ENCODE assay signal across 8 mouse cellular contexts in genomic region chr3:60409283-60409633, GRCm38 (mm10).
DNase-seq lines count a peak whose midpoint lies in the region; ATAC-seq and TF ChIP-seq lines count a peak whose summit lies in the region.

No protein-coding gene starts in this region.

- peak; percentile 42 for DNase-seq in gastrocnemius, adult 18-20 months (ENCODE audit: low spot score)
- DNase-seq in gastrocnemius, postnatal 10 days = no peak
- DNase-seq in CH12.LX (ENCODE audit: extremely low read depth) = no peak
- no peak for DNase-seq in lung, embryonic 14.5 days
- DNase-seq in left cerebral cortex, postnatal 14 days (ENCODE audit: low spot score in 2 of 2) = no peak
- DNase-seq in urinary bladder, adult 18-20 months (ENCODE audit: low spot score in 2 of 2) = no peak

- no peak; the same call in 1 of the 2 replicates for ATAC-seq in heart, embryonic 16.5 days (replicated peaks; ENCODE audit: extremely low read depth, insufficient read depth, low FRiP score)
- ATAC-seq in lung, embryonic 14.5 days (ENCODE audit: insufficient read depth) = peak; percentile 52
- no peak for ATAC-seq in neural tube, embryonic 15.5 days (ENCODE audit: low FRiP score)

- no peaks in the 10 kb centered on the region for H3K27me3 ChIP-seq in CH12.LX (replicated peaks)
- no peaks in the 10 kb centered on the region for H3K27me3 ChIP-seq in heart, embryonic 16.5 days (ENCODE audit: control insufficient read depth, insufficient read depth, low read length)
- H3K27me3 ChIP-seq in lung, embryonic 14.5 days (ENCODE audit: insufficient read depth, low read length) = no peaks in the 10 kb centered on the region
- no peaks in the 10 kb centered on the region for H3K27me3 ChIP-seq in neural tube, embryonic 15.5 days (replicated peaks)

- no peak for TF ChIP-seq POLR2A in CH12.LX (IDR thresholded peaks at IDR 0.05; ENCODE audit: low read depth, low read length)

- TF ChIP-seq EP300 in CH12.LX (IDR thresholded peaks at IDR 0.05; ENCODE audit: low read length) = no peak

- TF ChIP-seq RAD21 in CH12.LX (IDR thresholded peaks at IDR 0.05; ENCODE audit: low read depth, low read length) = no peak

- in situ Hi-C loops in CH12.LX (cut with MboI; ENCODE audit: low pct_ligation_motif_present, low pct_unique_long_range_greater_than_20kb, low sequenced_read_pairs) = no loop called here

- dilution Hi-C loops in CH12.LX (cut with MboI; ENCODE audit: extremely low pct_ligation_motif_present, extremely low pct_unique_long_range_greater_than_20kb, low sequenced_read_pairs) = no loop called here

- H3K9ac ChIP-seq in CH12.LX (ENCODE audit: insufficient read depth, low read depth) = peak overlapping the region; percentile 99
- H3K9ac ChIP-seq in heart, embryonic 16.5 days (ENCODE audit: low read length) = peak overlapping the region; percentile 71
- H3K9ac ChIP-seq in lung, embryonic 14.5 days = peak overlapping the region; percentile 42
- H3K9ac ChIP-seq in neural tube, embryonic 15.5 days (replicated peaks) = no peak overlapping the region

- H3K4me2 ChIP-seq in CH12.LX (ENCODE audit: insufficient read depth, low read depth, poor library complexity, severe bottlenecking) = peak overlapping the region; percentile 99
- H3K4me2 ChIP-seq in heart, embryonic 16.5 days (ENCODE audit: low read depth, low read length) = peak overlapping the region; percentile 72
- peak overlapping the region; percentile 55 for H3K4me2 ChIP-seq in lung, embryonic 14.5 days
- no peak overlapping the region for H3K4me2 ChIP-seq in neural tube, embryonic 15.5 days

- no peaks in the 10 kb centered on the region for H3K36me3 ChIP-seq in CH12.LX (replicated peaks in 1 of 2; ENCODE audit: control insufficient read depth in 1 of 2, insufficient read depth in 1 of 2, low read length in 1 of 2)
- H3K36me3 ChIP-seq in heart, embryonic 16.5 days (ENCODE audit: control insufficient read depth, insufficient read depth) = no peaks in the 10 kb centered on the region
- H3K36me3 ChIP-seq in lung, embryonic 14.5 days (ENCODE audit: insufficient read depth) = no peaks in the 10 kb centered on the region
- no peaks in the 10 kb centered on the region for H3K36me3 ChIP-seq in neural tube, embryonic 15.5 days

- no peaks in the 10 kb centered on the region for H3K79me2 ChIP-seq in CH12.LX (replicated peaks; ENCODE audit: control insufficient read depth, extremely low read depth, insufficient read depth, poor library complexity, severe bottlenecking)

- H3K4me1 ChIP-seq in CH12.LX (ENCODE audit: control insufficient read depth in 1 of 2, insufficient read depth in 2 of 2) = peaks cover 4 to 15% of the 10 kb centered on the region in 2 experiments; a peak in 3 of 4 replicates
- H3K4me1 ChIP-seq in heart, embryonic 16.5 days (ENCODE audit: control insufficient read depth, insufficient read depth, low read length) = peaks cover 3% of the 10 kb centered on the region
- H3K4me1 ChIP-seq in lung, embryonic 14.5 days (ENCODE audit: insufficient read depth) = no peaks in the 10 kb centered on the region
- H3K4me1 ChIP-seq in neural tube, embryonic 15.5 days = no peaks in the 10 kb centered on the region

- H3K9me3 ChIP-seq in CH12.LX (replicated peaks; ENCODE audit: low read length) = no peaks in the 10 kb centered on the region
- H3K9me3 ChIP-seq in heart, embryonic 16.5 days (replicated peaks; ENCODE audit: control insufficient read depth, low read length) = no peaks in the 10 kb centered on the region
- no peaks in the 10 kb centered on the region for H3K9me3 ChIP-seq in lung, embryonic 14.5 days (ENCODE audit: low read depth, low read length)
- no peaks in the 10 kb centered on the region for H3K9me3 ChIP-seq in neural tube, embryonic 15.5 days (replicated peaks)

- intact Hi-C loops in left cerebral cortex, postnatal 14 days (cut with DNase I) = no loop called here

- no peak overlapping the region; the same call in 1 of the 2 replicates for H3K27ac ChIP-seq in CH12.LX (ENCODE audit: insufficient read depth, low read depth)
- peak overlapping the region; percentile 79; the same call in 1 of the 2 replicates for H3K27ac ChIP-seq in heart, embryonic 16.5 days (ENCODE audit: low read length)
- H3K27ac ChIP-seq in lung, embryonic 14.5 days (ENCODE audit: low read depth) = peak overlapping the region; percentile 90
- H3K27ac ChIP-seq in neural tube, embryonic 15.5 days (replicated peaks) = no peak overlapping the region

- H3K4me3 ChIP-seq in CH12.LX (replicated peaks in 1 of 3; ENCODE audit: low read depth in 2 of 3, low read length in 2 of 3, poor library complexity in 1 of 3) = peak overlapping the region in 2 of 3 experiments; percentile 44
- H3K4me3 ChIP-seq in heart, embryonic 16.5 days (ENCODE audit: low read length) = peak overlapping the region; percentile 57; the same call in 1 of the 2 replicates
- peak overlapping the region; percentile 26; the same call in 1 of the 2 replicates for H3K4me3 ChIP-seq in lung, embryonic 14.5 days (ENCODE audit: low read depth, low read length)
- no peak overlapping the region for H3K4me3 ChIP-seq in neural tube, embryonic 15.5 days (replicated peaks)

- no peak for TF ChIP-seq CTCF in CH12.LX (conservative IDR thresholded peaks at IDR 0.05 in 1 of 2, IDR thresholded peaks at IDR 0.05 in 1 of 2; ENCODE audit: low read depth in 2 of 2, low read length in 2 of 2)
- no peak for TF ChIP-seq CTCF in lung, embryonic 14.5 days (IDR thresholded peaks at IDR 0.05; ENCODE audit: low read depth)

TF ChIP-seq in CH12.LX, 34 proteins besides CTCF, POLR2A, EP300 and RAD21:
- TF ChIP-seq IRF4 (IDR thresholded peaks at IDR 0.05; ENCODE audit: low read depth, low read length) (no peak), USF2 (conservative IDR thresholded peaks at IDR 0.05; ENCODE audit: low read depth, low read length) (no peak), KAT2A (IDR thresholded peaks at IDR 0.05; ENCODE audit: insufficient replicate concordance, low read length) (no peak), PAX5 (IDR thresholded peaks at IDR 0.05; ENCODE audit: low read length) (no peak), POLR2AphosphoS2 (IDR thresholded peaks at IDR 0.05; ENCODE audit: low read depth, low read length) (no peak), CHD2 (IDR thresholded peaks at IDR 0.05; ENCODE audit: low read length) (no peak), ZC3H11A (IDR thresholded peaks at IDR 0.05; ENCODE audit: low read depth, low read length) (no peak), UBTF (IDR thresholded peaks at IDR 0.05; ENCODE audit: low read depth, low read length) (no peak), SIN3A (IDR thresholded peaks at IDR 0.05; ENCODE audit: low read length) (no peak), CHD1 (IDR thresholded peaks at IDR 0.05; ENCODE audit: low read depth, low read length) (no peak), ZMIZ1 (IDR thresholded peaks at IDR 0.05; ENCODE audit: low read depth, low read length) (no peak), ZKSCAN1 (IDR thresholded peaks at IDR 0.05; ENCODE audit: borderline replicate concordance, low read depth, low read length) (no peak), TBP (conservative IDR thresholded peaks at IDR 0.05; ENCODE audit: low read depth, low read length) (no peak), SMC3 (IDR thresholded peaks at IDR 0.05; ENCODE audit: low read depth, low read length) (no peak), USF1 (IDR thresholded peaks at IDR 0.05; ENCODE audit: low read depth, low read length) (no peak), NELFE (IDR thresholded peaks at IDR 0.05; ENCODE audit: low read depth, low read length) (no peak), ELF1 (IDR thresholded peaks at IDR 0.05; ENCODE audit: low read depth, low read length) (no peak), MAX (IDR thresholded peaks at IDR 0.05; ENCODE audit: low read length) (no peak), MAZ (IDR thresholded peaks at IDR 0.05; ENCODE audit: low read depth, low read length) (no peak), ETS1 (conservative IDR thresholded peaks at IDR 0.05; ENCODE audit: low read depth, low read length) (no peak)

Comparison
In these comparisons a context has a peak if more than half of its experiments do, and no peak if none do; other contexts are left out.
1. H3K27ac ChIP-seq: peak in heart, embryonic 16.5 days (single experiment) and lung, embryonic 14.5 days (single experiment); none in CH12.LX (single experiment) and neural tube, embryonic 15.5 days (single experiment).